Mouse (Mus musculus) embryonic fibroblast, embryonic 13.5 days (primary cell): ENCODE measurements around the gene Snap47. TPM values are rescaled to one million over a fixed set of nuclear protein-coding genes. Genes with fewer than 3 reads are reported as not detected.
"Not testable (repeated sequence)": the region's sequence is repeated elsewhere in the genome, so short reads cannot be mapped to it uniquely, and the experiment has no call there.

Experiments
- H3K27ac ChIP-seq: 2 replicates; pipeline ENCODE4 v1.5.1; 2012; ENCODE audit warnings: low read length, control low read depth, inconsistent platforms; ENCODE audit not compliant: insufficient read depth
- H3K4me1 ChIP-seq: 2 replicates; pipeline ENCODE4 v1.6.1; 2011; ENCODE audit warnings: low read length; ENCODE audit not compliant: control insufficient read depth, insufficient read depth
- H3K4me3 ChIP-seq: 2 replicates; pipeline ENCODE4 v1.5.1; 2011; ENCODE audit warnings: mild to moderate bottlenecking, control low read depth, low read length; ENCODE audit not compliant: insufficient read depth
- CTCF ChIP-seq: IDR thresholded peaks from 2 replicates; pipeline ENCODE4 v1.5.1; 2011; ENCODE audit warnings: mild to moderate bottlenecking, control low read depth, low read length, moderate library complexity, borderline replicate concordance; ENCODE audit not compliant: insufficient read depth
- POLR2A ChIP-seq: IDR thresholded peaks from 2 replicates; pipeline ENCODE4 v1.6.1; 2011; ENCODE audit warnings: low read depth, mild to moderate bottlenecking, control low read depth, low read length, moderate library complexity
- polyA plus RNA-seq: library from polyadenylated mRNA; stranded (reverse); fragments of >200 nt; gene quantifications from 2 replicates; pipeline ENCODE4 v1.2.4, GENCODE M21; 2011; ENCODE audit warnings: low read depth; ENCODE audit not compliant: missing spikeins, insufficient read length

Snap47 gene
- polyA plus RNA-seq, 1 experiment: 91.0 TPM

DNA sequence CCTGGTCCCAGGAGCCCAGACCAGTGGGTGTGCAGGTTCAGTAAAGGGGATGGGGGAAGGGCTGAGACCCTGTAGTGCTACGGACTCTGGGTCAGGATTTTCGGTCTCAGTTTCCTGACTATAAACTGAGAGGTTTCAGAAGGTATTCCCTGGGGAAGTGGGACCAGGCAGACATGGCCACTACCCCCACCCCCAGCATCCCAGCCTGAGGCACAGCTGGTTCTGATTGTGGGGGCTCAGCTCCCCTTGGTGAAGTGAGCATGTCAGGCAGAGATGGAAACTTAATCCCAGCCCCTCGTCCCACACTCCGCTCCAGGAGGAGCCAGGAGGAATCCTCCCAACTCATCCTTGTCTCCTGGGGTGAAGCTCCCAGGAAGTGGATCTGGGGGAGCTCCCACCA is 63.5 kb downstream of the Snap47 start:
- TF ChIP-seq CTCF: no peak
- no peak for TF ChIP-seq POLR2A
- H3K27ac ChIP-seq: no peak overlapping the region
- peaks cover 12% of the 10 kb centered on the region for H3K4me1 ChIP-seq
- no peak overlapping the region for H3K4me3 ChIP-seq

DNA sequence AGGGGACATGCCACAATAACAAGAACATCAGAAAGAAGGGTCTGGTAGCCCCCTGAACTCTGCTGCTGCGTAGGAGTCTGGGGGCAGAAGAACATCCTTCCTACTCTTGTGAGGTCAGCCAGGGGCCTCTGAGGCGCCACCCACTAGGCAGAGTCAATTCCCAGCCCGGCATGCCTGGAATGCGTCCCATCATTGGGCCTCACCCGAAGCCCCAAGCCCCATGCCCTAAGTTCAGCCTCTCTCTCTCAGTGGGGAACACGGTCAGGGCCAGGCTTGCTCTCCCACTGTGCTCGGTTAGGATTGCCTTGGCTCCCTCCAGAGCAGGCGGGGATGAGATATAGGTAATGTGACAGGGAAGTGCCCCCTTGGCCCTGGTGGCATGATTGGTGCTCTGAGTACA is 65.9 kb downstream of the Snap47 start:
- Histone ChIP-seq H3K4me1 (peaks cover 12% of the 10 kb centered on the region), H3K27ac (peak overlapping the region; percentile 28), H3K4me3 (no peak overlapping the region)
- TF ChIP-seq CTCF (no peak), POLR2A (no peak)

DNA sequence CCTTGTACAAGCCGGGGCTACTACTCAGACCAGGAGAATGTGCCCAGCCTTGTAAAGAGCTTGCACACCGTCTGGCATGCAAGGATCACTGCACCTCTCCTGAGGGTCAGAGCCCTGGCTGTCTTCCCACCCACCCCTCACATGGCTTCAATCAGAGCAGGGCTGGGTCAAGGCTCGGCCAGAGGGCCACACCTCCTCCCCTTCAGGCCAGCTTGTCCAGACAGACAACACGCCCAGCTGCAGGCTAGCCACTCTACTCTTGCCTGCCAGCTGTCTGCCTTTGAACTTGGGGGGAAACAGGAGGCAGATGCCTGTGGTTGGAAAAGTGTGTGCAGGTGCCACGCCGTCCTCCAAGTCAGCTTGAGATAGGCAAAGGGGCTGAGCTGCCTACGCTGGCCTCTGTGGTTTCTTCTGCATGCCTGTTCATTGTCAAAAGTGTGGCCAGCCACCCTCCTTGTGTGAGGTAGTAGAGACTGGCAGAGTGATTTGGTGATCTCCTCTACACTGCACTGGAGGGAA is 66.5 kb downstream of the Snap47 start:
- Histone ChIP-seq H3K27ac (peak overlapping the region; percentile 28; the same call in 1 of the 2 replicates), H3K4me3 (no peak overlapping the region), H3K4me1 (peaks cover 12% of the 10 kb centered on the region)
- no peak for TF ChIP-seq CTCF
- no peak for TF ChIP-seq POLR2A

DNA sequence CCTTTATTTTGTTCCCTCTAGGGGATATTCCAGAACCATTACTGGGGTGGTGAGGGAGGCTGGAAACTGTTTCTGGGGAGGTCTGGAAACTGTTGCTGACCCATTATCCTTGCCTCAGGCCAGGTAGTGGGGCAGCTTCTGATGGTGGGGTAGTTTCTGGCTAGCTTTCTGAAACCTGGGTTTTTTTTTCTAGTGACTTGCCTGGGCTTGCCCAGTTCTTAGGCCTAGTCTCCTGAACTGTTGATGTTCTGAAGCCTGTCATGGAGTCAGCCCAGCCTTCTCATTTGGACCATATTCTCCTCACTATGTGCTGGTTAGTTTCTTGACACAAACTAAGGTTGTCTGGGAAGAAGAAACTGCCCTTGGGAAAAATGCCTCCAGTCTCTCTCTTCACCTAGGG is 71.4 kb downstream of the Snap47 start:
- Histone ChIP-seq H3K27ac (no peak overlapping the region), H3K4me1 (peaks cover under 1% of the 10 kb centered on the region; the same call in 1 of the 2 replicates), H3K4me3 (no peak overlapping the region)
- no peak for TF ChIP-seq CTCF
- no peak for TF ChIP-seq POLR2A

DNA sequence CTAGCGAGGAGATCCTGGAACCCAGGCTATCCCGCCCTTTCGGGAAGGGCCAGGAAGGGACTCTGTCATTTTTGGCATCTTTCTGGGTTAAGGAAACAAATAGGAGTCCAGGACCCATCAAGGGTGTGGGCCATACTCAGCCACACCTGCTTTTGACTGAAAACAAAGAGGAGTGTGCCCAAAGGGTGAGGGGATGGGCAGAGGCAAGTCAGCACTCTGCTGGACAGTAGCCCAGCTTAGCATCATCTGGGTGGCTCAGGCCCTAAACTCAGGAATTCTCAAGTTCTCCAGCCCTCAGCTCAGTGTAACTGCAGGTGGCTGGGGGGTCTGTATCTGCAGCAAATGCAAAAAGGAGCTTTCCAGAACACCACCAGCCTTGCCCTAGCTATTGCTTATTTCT is 73.0 kb downstream of the Snap47 start:
- TF ChIP-seq CTCF: no peak
- TF ChIP-seq POLR2A: no peak
- H3K4me3 ChIP-seq: no peak overlapping the region
- no peak overlapping the region for H3K27ac ChIP-seq
- no peaks in the 10 kb centered on the region for H3K4me1 ChIP-seq

DNA sequence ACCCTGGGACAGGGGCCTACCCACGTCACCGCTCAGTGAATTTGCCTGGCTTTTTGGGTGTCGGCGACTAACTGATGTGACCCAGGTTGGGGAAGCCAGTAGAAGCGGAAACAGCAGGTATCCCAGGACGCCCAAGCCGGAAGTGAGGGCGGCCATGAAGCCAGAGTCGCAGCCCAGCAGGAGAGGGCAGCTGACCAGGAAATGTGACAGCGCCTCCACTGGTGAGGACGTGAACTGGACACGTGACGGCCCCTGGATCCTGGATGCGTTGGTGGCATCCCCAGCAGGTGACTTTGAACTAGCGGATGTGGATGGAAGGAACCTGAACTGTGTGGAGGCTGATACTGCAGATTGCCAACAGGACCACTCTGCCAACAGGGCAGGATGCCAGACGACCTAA is 75.5 kb downstream of the Snap47 start, which contains the start of gene Prss38:
TSS of gene Prss38 (minus strand) at position 183 of the 400 bp plus-strand sequence.
- H3K27ac ChIP-seq: no peak within 1 kb of the TSS
- no peak for TF ChIP-seq POLR2A
- TF ChIP-seq CTCF: no peak

DNA sequence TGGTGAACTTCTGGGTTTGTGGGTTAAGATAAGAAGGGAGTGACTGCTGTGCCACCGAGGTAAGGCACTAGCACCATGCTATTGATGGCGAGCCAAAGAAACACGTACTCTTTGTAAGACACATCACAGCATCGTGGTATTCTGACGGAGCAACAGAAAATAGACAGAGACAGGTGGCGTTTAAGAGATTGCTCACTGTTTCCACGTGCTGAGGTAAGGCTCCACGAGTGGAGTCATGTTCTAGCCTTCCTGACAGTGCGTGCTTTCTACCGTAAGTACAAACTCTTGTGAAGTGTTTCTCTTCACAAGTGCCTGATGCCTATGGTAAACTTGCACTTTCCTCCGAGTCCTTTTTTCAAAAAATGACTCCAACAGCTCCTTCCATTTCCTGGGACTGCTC is 81.1 kb downstream of the Snap47 start:
- Histone ChIP-seq H3K4me1 (no peaks in the 10 kb centered on the region), H3K27ac (no peak overlapping the region), H3K4me3 (no peak overlapping the region)
- no peak for TF ChIP-seq CTCF
- no peak for TF ChIP-seq POLR2A

More for the DNA sequence above, 75.5 kb downstream of the Snap47 start, which contains the start of gene Prss38:
- Histone ChIP-seq H3K4me3 (no peak within 1 kb of the TSS), H3K4me1 (no peaks in the 10 kb centered on the region)

DNA sequence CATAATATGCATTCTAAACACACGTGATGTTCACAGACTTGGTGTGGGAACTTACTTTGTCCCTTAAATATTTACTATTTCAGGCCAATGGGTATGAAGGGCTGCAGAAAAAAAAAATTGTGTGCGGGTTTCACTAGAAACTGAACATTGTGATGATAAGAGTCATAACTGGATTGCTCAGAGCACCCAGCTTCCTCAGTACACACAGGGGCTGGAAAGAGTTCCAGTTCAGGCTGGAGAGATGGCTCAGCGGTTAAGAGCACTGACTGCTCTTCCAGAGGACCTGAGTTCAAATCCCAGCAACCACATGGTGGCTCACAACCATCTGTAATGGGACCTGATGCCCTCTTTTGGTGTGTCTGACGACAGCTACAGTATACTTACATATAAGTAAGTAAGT is 83.0 kb downstream of the Snap47 start:
- H3K27ac ChIP-seq, H3K4me3 ChIP-seq, H3K4me1 ChIP-seq: not testable (repeated sequence)

DNA sequence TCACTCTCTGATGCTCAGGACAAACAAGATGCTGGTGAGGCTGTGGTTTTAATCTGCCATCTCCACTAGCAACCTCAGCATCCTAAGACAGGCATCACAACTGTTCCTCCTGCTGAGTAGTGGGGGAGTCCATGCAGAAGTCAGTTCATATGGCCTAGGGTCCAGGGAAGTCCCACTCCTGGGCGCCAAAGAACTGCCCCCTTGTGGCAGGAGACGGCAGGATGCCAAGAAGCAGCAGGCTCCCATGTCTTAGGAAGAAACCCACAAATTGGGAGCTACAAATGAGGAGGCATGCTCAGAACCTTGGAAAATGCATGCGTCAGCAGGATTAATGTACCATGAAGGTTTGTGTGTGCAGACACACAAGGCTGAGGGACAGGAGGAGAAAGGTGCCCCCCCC is 84.4 kb downstream of the Snap47 start:
- no peak overlapping the region for H3K27ac ChIP-seq
- H3K4me3 ChIP-seq: no peak overlapping the region
- no peak for TF ChIP-seq POLR2A
- TF ChIP-seq CTCF: no peak
- no peaks in the 10 kb centered on the region for H3K4me1 ChIP-seq

DNA sequence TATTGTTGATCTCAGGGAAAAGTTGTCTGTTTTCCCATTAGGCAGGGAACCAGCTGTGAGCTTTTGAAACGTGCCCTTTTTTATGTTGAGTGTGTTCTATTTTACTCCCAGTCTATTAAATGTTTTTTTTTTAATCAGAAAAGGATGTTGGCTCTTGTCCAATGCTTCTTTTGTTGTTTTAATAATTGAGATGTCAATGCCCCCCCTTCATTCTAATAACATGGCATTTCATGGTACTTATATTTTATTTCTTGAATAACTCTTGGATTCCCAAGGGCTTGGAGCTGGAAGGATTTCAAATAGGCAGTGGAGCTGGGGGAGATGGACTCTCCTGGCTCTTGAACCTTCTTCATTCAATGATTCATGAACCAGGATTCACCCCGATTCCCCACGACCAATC is 85.0 kb downstream of the Snap47 start:
- Histone ChIP-seq H3K4me1 (no peaks in the 10 kb centered on the region), H3K27ac (no peak overlapping the region; the same call in 1 of the 2 replicates), H3K4me3 (no peak overlapping the region)
- no peak for TF ChIP-seq POLR2A
- no peak for TF ChIP-seq CTCF

DNA sequence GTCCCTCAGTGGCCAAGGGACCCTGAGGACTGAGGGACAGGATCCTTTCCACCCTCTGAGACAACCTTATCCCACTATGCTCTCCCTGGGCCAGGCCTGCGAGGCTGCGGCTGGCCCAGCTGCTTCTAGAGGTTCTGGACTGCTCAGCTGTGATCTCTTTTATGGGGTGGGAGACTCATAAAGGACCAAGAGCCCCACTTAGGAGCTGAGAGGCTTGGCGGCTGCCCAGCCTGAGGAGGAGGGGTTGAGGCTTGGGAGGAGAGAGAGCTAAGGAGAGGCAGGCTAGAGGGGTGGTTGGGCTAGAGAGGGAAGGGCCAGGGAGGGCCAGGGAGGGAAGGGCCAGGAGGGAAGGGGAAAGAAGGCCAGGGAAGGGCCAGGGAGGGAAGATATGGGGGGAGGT is 86.6 kb downstream of the Snap47 start:
- Histone ChIP-seq H3K4me1 (no peaks in the 10 kb centered on the region), H3K27ac (no peak overlapping the region), H3K4me3 (no peak overlapping the region)
- no peak for TF ChIP-seq POLR2A
- no peak for TF ChIP-seq CTCF
